Mouse (Mus musculus) kidney, postnatal 25 days (tissue): ENCODE measurements around the gene Rcan2.
A peak's percentile ranks its signal among the peaks of the same experiment; 100 is the strongest.
"Not testable (repeated sequence)": the region's sequence is repeated elsewhere in the genome, so short reads cannot be mapped to it uniquely, and the experiment has no call there.

Experiments used
- DNase-seq, 2 experiments: peaks; one replicate each; pipeline ENCODE4 v3.0.0; 2021; ENCODE audit warnings: mixed read lengths in 2 of 2

Rcan2 gene

DNA sequence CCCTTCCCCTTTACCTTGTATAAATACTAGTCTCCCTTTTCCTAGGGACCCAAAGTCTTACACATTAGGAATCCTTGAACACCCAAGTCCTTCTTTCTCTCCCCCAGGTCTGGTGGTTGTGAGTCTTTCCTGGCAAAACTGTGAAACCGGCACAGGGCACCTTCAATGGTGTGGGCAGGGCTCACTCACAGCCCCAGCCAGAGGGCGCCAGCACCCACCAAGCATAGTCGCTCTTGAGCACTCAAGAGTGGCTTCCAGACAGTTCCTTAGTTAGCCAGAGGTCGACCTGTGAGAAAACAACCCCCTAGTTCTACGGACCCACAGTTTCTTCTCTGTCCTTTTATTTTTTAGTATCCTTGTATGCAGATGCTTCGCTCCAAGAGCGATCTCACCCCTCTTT is at the start of gene Rcan2:
Gene Rcan2, plus strand, starts transcription at position 275 of the 400 bp plus-strand sequence.
- peak; percentile 74 to 78 for DNase-seq

DNA sequence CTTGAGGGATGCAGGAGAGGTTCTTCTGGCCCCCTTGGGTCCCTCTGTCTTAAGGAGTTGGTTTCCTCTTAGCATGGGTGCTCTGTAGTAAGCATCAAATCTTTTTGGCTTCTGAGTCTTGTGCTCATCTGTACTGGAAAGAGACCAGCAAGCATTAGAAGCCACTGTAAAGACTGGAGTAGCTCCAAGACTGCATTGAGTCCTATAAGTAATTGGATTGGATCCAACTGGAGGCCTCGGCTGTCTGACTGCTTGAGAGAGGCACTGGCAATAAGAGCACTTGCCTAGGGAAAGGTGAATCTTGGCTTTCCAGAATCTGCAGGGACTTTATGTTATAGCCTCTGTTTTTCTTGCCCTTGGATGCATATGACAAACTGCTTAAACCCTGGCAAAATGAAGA is 48.3 kb upstream of the Rcan2 start:
- no peak for DNase-seq

DNA sequence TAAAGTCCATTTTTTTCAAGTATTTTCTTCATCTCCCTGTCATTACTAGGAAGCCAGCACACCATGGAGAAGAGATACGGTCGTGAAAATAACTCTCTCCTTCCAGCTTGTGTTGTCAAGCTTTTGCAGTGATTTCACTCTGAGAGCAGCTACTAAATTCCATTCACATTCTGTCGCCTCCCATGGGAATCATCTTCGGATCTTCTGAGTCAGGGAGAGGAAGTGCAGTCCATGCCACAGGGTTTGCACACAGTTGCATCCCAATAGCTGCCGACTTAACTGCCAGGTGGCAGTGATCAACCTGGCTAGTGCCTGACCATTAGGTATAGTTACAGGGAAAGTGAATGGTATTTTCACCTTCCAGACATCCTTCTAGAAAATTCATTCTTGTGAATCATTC is 46.5 kb upstream of the Rcan2 start:
- DNase-seq = no peak

DNA sequence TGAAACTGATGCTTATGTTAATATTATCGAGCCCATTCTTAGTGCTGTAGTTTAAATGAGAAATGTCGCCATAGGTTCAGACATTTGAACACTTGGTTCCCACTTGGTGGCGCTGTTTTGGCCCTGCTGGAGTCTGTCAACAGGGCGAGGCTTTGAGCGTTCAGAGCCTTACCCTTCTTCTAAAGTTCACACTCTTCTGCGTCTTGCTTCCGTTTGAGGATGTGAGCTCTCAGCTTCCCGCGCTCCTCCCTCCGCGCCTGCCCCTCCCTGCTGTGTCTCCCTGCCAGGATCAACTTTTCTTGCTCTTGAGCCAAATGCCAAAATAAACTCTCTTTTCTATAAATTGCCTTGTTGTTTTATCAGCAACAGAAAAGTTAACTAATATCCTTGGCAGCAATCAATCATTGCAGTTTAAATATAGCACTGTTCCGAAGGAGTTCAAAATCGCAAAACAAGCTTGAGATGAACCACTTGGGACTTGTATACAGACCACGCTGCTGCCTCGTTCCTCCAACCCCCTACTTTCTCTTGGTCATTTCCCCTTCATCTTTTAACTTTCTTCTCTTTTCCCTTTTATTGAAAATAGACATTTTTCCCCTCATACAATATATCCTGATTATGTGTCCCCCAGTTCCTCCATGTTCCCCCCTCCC is 42.4 kb upstream of the Rcan2 start:
- peak; percentile 53 to 74 for DNase-seq

DNA sequence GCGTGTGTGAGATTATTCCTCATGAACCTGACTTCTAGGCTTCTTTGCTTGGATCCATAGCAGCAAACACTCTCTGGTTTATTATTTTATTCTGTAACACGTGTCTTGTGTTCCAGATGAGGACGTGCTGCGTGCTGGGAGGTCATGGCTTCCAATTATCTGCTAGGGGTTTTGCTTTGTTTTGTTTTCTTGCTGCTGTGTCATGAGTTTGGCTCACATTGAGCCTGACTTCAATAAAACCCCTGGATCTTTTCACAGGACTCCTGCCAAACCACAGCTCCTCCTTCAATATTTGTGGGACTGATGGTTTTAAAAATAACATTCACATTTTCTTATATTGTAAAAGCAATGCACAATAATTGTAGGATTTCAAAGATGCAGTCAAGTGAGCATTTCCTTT is 16.6 kb upstream of the Rcan2 start:
- DNase-seq = peak; percentile 52 to 57

DNA sequence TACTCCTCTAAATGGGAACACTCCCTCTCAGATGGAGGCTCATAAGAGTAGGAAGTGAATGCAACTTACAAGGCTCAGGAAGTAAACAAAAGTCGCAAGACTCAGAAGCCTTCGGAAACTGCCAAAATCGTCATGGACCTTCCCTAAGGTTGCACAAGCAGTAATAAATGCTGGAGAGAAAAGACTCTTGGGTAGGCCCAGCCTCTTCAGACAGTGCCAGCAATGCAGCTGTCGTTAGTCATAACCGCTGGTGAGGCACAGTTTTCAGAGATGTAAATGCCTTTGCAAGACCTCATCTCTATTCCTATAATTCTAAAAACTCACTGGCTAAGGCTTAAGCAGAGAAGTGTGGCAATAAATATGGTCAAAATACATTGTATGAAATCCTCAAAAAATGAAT is 12.9 kb upstream of the Rcan2 start:
- DNase-seq = no peak

DNA sequence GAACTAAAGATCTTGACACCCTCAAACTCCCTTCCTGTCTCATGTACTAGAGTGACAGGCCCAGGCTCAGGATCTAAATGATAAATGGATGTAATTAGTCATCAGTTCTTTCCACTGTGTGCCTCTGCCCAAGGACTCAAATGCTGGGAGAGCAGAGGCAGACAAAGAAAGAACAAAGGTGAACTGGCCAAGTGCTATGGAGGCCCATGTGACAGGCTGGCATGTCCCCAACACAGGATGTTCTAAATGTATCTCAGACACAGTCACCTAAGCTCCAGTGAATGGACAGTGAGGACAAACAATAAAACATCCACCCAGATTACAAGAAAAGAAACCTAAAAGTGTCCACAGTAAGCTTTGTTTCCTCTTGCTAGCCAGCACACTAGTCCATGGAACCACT is 11.8 kb upstream of the Rcan2 start:
- no peak for DNase-seq

DNA sequence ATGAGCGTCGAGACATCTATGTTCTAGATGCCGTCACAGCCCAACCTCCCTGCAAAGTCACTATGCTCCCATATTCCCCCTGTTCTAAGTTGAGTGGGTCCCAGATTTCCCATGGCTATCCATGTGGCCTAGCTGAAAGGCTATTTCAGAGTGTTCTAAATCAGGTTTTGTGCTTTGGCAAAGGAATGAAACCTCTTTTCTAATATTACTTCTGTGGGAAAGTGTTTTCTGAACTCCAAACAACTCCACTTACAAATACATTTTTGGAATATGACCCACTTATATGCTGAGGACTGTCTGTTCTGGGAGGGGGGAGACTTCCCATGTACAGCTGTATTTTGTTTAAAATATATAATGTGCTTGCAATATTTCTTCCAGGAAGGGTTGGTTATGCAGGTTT is 9.4 kb upstream of the Rcan2 start:
- no peak for DNase-seq

DNA sequence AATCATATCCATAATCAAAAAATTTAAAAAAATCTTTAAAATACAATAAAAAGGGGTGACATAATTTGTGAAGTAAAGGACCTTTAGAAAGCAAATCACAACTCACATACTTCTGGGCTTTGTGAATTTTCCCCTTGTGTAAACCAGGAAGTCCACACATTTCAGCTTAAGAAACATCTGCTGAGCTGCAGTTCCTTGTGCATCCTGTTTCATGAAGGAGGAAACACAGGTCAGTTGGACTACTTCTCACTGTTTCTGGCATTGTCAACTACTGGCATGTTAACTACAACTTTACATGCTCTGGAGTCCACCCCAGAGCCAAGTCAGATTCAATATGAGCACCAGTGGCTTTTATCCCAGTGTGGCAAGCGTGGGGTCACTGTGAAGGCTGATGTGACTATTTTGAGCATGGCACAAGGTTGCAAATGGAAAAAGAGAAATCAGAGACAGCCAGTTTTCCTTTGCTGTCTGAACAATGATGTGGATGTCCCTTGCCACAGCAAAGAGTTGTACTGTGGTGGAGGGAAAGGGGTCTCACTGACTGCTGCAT is 6.3 kb upstream of the Rcan2 start:
- peak in 1 of 2 experiments; percentile 40 for DNase-seq

DNA sequence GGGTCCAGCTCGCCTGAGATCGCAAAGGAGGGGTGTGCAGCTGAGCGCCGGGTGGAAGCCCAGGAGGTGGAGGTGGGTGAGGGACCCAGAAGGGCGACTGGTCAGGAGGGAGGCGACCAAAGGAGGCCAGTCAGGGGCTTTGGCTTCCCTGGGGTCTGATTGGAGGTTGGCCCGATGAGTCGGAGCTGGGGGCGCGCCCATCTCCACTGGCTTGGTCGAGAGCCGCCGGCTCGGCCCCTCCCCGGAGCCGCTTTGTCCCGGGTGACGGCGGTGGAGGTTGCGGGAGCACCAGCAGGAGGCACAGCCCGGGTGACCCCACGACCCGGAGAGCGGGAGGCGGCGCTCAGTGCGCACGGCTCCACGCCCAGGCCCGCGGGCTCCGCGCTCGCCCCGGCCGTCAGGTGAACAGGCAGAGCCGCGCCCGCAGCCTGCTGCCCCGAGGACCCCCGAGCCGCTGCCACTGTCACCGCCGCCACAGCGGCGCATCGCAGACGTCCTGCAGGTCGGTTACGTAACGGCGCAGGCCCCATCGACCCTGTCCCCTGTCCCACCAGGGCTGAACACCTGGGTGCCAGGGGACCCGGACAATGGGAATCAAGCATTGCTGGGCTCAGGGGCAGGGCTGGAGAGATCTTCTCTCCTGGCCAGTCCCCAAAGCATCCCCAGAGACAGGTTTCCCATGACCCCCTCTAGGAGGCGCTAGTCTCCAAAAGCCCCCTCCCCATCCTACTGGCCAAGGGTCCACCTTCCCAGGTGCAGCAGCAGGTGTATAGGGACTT is 633 bp downstream of the Rcan2 start:
- DNase-seq = peak; percentile 51 to 84

DNA sequence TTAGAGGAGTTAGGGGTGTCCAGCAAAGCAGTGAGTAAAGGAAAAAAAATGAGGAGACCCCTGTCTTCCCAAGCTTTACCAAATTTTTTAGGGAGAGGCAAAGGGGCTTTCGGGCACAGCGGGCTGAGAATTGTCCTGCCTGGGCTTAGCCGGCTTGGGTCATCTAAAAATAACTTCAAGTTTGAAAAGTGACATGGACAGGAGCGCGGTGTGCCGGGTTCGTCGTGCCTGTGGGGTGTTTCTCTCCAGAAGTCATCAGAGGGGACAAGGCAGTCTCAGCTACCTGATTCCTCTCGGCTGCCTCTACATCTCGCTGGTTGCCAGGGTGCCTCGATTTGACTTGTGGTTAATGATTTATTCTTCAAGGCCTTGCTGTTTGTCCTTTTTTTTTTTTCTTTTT is 1.3 kb downstream of the Rcan2 start:
- no peak for DNase-seq

DNA sequence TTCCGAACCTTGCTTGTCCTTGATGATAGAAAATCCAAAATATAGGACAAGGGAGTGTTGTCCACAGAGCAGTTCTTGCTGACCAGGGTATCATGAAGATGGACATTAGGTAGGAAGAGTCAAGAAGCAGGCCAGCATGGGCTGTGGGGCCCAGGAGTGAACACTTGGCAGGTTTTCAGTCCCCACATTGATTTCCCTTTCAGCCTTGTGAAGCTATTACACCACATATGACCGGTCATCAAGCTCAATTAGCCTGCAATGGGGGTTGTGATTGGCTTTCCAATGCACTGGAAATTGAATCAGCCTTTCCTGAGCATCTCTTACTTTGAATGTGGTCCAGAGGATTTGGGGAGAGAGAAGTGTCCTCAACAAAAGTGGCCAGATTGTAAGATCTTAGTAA is 2.0 kb downstream of the Rcan2 start:
- no peak for DNase-seq

DNA sequence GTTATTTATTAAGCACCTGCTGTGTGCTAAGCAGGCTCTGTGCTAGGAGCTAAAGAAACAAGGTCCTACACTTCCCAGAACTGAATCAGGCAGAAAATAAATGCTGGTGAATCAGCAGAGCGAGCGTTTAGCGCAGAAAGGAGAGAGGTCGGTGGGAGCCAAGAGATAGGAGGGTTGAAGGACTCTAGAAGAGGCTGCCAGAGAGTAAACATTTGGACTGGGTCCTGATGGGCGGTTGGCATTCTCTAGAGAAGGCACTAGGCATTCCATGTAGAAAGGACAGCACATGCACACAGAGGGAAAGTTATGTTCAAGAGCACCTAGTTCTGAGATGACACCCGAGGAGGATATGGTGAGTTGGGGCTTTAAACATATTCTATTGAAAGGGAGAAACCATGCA is 2.6 kb downstream of the Rcan2 start:
- DNase-seq = no peak

DNA sequence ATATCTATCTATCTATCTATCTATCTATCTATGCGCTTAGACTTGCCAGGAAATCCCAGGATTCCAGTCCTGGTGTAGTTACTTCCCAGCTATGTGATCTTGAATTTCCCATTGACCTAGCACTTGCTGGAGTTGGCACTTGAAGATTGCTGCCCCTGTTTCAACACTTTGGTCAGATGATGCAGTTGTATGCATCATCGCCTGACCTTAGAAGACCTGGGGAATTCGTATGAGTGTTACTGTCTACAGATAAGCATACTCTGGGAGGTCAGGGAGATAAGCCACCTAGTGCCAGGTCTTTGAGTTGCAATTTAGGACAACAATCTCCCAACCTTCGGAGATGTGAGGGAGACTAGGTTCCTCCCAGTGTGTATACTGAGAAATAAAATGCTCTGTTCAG is 5.7 kb downstream of the Rcan2 start:
- no peak for DNase-seq

DNA sequence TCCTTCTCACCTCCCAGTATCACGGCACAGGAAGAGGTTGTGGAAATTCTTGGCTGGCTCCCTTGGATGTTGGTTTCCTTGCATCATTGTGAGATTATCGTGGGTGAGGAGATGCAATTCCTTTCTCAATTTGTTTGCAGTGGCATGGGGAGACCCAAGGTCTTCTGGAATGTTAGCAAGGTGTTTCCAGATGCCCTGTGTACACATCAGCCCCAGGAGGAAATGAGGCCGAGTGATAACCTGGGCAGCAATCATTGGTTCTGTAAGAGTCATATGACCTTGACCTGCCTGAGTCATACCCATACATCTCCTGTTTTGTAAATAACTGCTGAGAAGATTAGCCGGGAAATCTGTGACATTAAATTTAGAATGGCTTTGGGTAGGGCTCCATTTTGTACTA is 10.3 kb downstream of the Rcan2 start:
- DNase-seq = no peak

DNA sequence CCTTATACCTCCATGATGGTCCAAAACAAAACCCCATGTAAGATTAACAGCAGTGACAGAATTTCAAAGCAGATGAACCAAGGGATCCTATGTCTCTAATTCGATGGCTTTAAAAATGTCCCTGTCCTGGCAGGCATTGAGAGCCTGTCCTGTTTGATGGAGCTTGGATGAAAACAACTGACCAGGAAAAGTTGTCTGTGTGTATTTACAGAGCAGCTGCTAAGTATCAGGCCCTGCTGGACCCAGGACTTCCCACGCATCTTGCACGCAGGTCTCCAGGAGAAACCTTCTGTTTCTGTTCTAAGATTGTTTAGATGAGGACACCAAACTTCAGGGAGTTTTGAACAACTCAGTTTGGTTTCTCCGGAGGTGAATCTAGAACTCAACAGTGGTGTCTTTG is 14.2 kb downstream of the Rcan2 start:
- no peak for DNase-seq

DNA sequence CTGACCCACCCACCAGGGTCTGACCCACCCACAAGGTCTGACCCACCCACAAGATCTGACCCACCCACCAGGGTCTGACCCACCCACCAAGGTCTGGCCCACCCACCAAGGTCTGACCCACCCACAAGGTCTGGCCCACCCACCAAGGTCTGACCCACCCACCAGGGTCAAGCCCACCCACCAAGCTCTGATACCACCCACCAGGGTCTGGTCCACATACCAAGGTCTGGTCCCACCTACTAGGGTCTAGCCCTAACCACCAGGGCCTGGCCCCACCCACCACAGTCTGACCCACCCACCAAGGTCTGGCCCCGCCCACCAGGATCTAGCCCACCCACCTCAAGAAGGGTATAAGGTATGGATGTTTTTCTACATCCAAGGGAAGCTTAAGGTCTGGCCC is 15.3 kb downstream of the Rcan2 start:
- DNase-seq = no peak

DNA sequence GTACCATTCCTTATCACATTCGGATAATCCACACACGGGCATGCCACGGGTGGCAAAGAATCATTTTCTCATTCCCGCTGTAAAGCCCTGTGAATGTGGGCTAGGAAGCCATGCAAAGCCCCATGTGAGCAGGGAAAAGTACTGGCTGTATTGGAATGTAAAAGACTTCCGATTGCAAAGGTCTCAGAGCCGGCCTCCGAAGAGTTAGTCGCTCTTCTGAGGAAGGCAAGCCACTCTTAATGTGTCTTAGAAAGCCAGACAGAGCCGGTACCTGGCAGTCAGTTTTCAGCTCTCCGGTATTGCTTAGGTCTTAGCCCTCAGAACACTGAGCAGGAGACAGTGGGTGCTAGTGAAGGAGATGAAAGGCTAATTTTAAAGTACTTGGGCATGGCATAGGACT is 16.0 kb downstream of the Rcan2 start:
- no peak for DNase-seq

DNA sequence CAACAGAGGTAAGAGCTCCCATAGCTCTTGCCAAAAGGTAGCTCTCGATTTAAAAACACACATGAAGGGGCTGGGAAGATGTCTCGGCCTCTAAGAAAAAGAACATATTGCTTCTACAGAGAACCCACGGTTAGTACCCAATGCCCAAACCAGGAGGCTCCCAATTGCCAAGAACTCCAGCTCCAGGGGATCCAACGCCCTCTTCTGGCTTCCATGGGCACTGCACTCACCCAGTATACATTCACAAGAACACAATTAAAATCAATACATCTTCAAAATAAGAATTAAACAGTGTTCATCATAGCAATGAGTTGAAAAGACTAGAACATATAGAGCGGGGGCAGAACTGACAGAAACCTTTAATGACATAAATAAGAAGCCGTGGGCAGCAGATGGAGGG is 17.2 kb downstream of the Rcan2 start:
- DNase-seq = no peak

DNA sequence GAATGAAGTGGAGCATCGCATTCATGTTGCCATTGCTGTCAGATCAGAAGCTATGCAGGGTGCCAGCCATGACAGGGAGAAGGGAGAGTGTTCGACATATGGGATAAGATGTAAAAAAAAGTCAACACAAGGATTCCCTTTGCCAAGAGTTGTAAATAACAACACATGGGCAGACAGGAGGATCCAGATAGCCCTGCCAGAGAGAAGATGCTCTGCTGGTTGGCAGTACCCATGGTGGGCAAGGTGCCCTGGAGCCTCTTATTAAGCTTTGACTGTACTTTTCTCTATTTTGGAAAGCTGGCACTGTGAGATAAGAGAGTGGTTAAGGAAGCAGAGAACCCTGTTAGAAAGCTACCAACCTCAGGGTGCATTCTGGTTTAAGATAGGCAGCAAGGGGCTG is 19.8 kb downstream of the Rcan2 start:
- DNase-seq = no peak

DNA sequence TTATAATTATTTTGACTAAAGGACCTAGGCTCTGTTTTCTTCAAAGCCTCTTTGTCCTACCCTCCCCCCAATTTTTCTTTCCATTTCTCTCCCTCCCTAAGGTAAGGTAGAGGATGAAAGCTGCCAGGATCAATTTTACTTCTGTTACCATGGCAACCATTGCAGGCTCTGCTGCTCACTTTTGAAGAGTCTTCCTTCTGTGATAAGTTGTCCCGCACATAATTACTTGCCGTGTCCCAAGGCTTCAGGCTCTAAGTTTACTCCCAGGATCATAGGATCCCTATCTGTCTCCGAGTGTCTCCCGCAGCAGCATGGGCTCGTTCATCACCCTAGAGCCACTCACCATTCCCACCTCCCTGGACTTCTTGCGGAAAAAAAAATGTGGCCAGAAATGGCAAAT is 21.1 kb downstream of the Rcan2 start:
- DNase-seq = no peak

DNA sequence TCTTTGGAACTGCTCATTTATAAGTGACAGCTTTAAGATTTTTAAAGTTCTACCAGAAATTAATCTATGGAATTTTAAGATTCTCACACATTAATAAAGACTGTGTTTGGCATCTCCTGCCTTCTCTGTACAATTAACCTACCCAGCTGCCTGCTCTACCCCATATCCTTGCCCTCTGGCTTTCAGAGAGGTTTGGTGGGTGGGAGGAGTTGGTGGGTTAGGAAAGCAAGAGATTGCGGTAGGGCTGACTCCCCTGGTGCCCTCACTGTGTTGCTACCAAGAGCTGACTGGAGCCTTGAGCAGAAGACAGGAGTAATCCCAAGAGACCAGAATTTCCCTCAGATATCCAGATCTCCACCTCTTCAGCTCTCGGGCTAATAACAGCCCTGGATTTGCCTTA is 21.5 kb downstream of the Rcan2 start:
- DNase-seq = no peak

DNA sequence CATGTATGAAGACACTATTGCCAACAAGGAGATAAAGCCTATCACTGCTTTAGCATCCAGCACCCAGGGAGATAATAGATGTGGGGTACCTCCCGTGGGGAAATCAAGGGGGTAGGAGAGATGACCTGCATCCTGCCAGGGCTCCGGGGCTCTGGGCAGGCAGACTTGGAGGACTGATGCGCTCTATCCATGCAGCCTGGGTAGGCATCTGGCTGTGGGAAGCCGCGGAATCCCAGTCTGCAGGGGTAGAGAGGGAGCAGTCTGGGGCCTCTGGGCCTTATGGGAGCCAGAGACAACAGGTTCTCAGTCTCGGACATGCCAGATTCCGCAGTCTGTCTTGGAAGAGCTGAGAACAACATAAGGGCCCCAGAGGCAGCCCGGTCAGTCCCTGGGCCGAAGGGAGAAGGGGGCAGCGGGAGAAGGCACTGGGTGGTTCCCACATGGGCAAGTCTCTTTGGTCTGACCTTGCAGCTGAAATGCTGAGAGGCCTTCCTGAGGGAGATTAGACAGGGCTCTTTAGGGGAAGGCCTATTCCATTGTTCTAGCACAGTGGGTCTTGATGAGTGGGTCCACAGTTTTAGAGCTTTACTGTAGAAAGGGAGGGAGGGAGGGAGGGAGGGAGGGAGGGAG is 23.7 kb downstream of the Rcan2 start:
- no peak for DNase-seq

DNA sequence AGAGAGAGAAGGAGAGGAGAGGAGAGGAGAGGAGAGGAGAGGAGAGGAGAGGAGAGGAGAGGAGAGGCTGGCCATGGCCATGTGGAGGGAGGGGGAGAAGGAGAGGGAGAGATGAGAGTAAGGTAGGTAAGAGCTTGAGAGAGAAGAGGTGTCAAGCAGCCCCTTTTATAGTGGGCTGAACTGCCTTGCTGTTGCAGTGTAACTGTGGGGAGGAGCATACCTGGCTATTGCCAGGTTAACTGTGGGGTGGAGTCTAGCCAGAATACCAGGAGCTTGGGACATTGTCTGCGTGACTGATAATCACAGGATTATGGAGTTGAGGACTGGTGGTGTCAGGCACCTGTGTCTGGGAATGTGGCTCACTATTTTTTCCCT is 24.2 kb downstream of the Rcan2 start:
- not testable (repeated sequence) for DNase-seq
